Mouse (Mus musculus): ENCODE results near the gene Slit2.
A peak's percentile ranks its signal among the peaks of the same experiment; 100 is the strongest.

Slit2 gene

DNA sequence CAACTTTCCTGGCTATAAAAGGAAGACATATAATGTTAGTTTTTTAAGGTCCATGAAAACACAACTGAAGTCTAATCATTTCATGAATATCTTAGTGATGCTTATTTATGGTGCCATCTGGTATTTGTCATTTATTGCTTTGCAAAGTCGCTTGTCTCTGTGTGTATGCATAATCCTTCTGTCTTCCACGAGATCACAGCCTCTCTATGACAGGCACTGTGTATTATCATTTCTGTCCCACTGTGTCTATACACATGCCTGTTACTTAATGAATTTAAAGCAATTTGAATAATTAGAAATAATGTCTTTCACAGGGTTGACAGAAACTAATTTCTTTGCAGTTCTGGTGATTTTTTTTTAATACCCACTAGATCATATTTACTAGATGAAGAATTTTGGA, 242.6 kb downstream of the Slit2 start:
- no peak for DNase-seq (ENCODE audit: low spot score in 2 of 2)

DNA sequence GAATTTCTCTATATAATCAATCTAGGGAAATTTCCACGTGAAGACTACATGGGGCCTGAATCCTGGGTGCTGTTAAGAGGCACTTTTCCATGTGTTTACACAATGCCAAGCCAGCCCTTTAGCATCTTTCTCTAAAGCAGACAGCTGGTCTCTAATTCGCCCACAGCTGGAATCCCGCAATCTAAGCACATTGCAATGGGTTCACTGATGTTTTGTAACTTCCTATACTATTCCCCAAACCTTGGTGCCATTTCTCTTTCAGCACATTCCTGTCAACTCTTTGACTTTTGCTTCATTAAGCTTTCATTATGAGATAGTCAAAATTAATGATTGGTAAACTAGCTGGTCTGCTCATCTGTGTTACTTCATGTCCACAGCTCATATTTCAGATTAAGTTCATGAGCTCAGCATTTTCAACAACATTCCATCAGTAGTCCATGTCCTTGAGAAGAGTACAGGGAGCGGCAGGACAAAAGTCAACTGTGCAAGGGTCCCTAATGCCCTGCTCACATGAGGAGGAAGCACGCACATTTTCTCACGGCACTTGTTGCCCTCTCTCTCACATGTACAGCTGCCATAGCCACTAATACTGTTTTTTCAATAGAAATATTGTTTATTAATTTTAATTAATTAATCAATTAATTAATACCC, 247.6 kb downstream of the Slit2 start:
- DNase-seq (ENCODE audit: low spot score in 2 of 2) = no peak

DNA sequence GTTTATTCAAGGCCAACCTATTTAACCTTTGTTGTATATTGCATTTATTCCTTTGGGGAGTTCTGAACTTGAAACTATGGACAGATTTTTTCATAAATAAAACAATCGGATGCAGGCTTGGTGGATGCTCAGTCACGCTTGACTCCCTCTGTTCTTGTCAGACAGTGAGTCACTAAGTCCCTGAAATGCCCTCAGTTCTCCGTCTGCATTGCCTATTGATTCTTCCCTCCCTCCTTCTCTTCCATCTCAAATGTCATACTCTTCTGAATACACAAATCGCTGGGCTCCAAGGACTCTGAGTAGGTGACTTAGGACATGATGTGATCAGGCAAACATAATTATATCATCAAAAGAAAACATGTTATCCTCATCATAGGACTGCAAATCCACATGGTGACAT, 251.8 kb downstream of the Slit2 start:
- no peak for DNase-seq (ENCODE audit: low spot score in 2 of 2)

DNA sequence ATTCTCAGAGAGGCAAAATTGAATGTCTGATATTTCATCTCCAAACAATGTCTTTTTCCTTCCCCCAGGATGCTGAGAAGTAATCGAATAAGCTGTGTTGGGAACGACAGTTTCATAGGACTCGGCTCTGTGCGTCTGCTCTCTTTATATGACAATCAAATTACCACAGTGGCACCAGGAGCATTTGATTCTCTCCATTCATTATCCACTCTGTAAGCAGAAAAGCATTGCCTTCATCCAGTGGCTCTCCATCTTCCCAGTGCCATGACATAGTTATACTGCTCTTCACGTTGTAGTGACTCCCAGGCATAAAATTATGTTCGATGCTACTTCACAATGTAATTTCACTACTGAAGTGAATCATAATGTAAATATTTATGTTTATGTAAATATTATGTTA, 252.3 kb downstream of the Slit2 start:
- no peak for DNase-seq (ENCODE audit: low spot score in 2 of 2)

DNA sequence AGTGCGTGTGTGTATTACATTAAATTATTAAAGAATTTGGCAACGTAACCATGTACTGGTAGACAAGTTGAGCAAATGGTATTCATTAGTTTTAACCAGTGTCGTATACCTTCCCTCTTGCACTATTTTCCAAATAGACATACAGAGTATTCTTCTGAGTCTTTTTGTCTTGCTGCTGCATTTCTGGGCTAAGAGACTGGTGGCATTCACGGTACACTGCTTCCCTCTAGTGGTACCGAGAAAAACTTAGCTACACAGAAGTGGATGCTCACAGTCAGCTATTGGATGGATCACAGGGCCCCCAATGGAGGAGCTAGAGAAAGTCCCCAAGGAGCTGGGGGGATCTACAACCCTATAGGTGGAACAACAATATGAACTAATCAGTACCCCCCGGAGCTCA, 257.8 kb downstream of the Slit2 start:
- DNase-seq (ENCODE audit: low spot score in 2 of 2) = peak; percentile 58 to 66

- DNase-seq (ENCODE audit: low spot score in 2 of 2) = no peak
Measured at GRCm38 (mm10) chr5:48248327-48248726, 265.4 kb downstream of the Slit2 start.

DNA sequence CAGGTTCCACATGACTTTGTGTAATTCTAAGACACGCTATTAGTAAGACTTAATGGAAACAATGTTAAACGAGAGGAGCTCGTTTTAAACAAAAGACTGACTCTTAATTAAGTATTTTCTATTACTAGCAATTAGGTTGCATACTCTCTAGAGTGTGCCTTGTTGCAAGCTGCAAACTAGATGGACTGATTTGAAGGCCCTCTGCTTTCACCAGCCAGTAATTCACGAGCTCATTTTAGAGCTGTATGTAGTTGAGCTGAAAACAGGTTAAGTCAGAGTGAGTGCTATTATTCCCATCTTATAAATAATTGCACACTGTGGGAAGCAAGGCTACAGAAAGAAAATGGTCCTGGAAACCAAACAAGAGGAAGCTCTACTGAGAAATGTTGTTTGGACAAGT, 294.6 kb downstream of the Slit2 start:
- no peak for DNase-seq (ENCODE audit: low spot score in 2 of 2)

GRCm38 (mm10) chr5:48301186-48301585, 318.2 kb downstream of the Slit2 start:
- DNase-seq (ENCODE audit: low spot score in 2 of 2) = no peak

- DNase-seq (ENCODE audit: low spot score in 2 of 2) = no peak
Measured at GRCm38 (mm10) chr5:48315057-48315602, 332.2 kb downstream of the Slit2 start.

DNA sequence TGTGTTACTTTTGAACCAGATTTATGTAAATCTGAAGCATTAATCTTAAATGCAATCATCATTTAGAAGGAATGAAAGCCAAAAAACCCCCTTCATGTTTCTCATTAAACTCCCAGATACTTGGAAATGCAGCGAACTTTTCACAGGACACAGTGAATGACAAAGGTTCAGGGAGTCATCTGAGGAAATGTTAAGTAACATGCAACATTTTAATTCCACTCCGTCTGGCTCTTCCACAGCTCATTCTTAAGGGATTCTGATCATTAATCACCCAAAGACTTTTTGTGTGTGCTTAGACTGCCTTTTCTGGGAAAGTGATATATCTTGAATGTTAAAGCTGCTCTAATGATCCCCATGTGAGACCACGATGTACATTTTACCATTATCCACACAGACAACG, 337.7 kb downstream of the Slit2 start:
- no peak for DNase-seq (ENCODE audit: low spot score in 2 of 2)

- no peak for DNase-seq (ENCODE audit: low spot score in 2 of 2)
Measured at GRCm38 (mm10) chr5:48326221-48326620, 343.3 kb downstream of the Slit2 start.

DNA sequence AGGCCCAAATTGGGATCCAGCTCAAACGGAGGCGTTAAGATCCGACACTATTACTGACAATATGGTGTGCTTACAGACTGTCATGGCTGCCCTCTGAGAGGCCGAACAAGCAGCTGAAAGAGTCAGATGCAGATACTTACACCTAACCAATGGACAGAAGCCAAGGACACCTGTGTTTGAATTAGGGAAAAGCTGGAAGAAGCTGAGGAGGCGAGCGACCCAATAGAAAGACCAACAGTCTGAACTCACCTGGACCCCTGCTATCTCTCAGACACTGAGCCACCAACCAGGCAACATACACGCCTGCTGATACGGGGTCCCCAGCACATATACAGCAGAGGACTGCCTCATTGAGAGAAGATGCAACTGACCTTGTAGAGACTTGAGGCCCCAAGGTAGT, 344.7 kb downstream of the Slit2 start, which contains the start of gene 5730480H06Rik:
Gene 5730480H06Rik (plus strand): TSS at position 301 of the 400 bp plus-strand sequence.
- no peak for DNase-seq (ENCODE audit: low spot score in 2 of 2)

GRCm38 (mm10) chr5:48329751-48330150, 346.8 kb downstream of the Slit2 start:
- no peak for DNase-seq (ENCODE audit: low spot score in 2 of 2)

- DNase-seq (ENCODE audit: low spot score in 2 of 2) = no peak
Measured at GRCm38 (mm10) chr5:48330817-48331216, 347.9 kb downstream of the Slit2 start.

- DNase-seq (ENCODE audit: low spot score in 2 of 2) = no peak
Measured at GRCm38 (mm10) chr5:48331441-48331840, 348.5 kb downstream of the Slit2 start.

DNA sequence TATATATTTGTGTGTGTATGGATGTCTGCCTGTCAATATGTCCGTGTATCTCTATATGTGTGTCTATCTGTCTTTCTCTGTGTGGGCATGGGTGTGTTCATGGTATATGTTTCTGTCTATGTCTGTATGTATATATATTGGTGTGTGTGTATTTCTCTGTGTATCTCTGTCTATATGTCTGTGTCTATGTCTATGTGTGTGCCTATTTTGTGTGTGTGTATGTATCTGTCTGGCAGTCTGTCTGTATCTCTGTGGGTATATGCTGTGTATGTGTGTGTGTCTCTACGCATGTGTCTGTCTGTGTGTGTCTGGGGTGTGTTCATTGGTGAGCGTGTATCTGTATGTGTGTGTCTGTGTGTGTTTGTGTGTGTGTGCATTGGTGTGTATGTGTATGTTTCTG, 350.5 kb downstream of the Slit2 start:
- no peak for DNase-seq (ENCODE audit: low spot score in 2 of 2)

DNA sequence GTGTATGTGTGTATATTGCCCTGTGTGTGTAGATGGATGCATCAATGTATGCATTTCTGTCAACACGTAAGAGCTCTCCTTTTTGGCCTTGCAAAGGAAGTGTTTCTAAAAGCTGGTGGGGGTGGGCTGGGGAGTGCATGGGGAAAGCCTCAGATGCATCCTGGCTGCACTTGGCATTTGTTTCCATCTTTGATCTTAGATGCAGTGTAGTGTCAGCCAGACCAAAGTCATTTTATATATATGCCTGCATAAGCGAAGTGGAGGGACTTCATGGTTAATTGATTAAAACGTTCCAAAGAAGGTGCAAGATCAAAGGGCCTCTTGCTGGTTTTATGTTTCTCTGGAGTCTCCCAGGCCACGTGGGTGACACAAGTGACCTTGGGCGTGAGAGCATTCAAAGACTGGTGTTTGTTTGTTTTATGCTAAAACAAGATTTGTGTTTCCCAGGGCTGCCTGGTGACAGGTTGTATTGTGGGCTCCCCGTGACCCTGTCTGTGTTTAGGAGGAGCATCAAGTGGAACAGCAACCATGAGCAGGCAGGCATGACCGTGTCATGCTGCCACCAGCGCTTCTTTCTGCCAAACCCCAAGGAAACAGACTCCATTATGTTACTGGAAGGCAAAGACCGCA, 351.1 kb downstream of the Slit2 start:
- DNase-seq (ENCODE audit: low spot score in 2 of 2) = no peak

GRCm38 (mm10) chr5:48340808-48341433, 358.0 kb downstream of the Slit2 start:
- DNase-seq (ENCODE audit: low spot score in 2 of 2) = no peak

GRCm38 (mm10) chr5:48345095-48345982, 362.4 kb downstream of the Slit2 start:
- no peak for DNase-seq (ENCODE audit: low spot score in 2 of 2)

DNA sequence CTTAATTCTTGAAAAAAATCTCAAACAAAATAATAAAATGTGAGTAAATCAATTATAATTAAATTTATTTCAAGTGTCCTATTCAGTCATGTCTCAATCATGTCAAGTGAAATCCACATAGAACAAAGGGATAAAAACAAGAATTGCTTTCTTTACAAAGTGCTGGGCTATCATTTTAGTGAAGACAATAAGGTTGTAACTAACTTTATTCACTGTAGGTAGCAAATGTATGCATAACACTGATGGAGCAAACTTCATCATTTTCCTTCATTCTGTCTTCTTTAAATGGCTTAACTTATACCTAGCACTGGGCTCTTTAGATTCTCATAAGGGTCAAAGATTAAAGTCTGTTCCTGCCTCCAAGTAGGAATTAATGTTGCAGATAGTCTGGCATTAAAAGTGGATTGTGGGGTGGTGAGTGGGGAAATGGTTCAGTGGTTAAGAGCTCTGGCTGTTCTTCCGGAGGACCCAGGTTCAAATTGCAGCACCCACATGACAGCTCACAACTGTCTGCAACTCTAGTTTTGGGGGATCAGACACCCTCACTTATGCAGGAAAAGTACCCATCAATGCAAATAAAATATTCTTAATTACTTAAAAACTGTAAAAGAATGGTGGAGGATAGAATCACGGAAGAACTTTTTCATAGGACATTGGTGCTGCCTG, 363.2 kb downstream of the Slit2 start:
- no peak for DNase-seq (ENCODE audit: low spot score in 2 of 2)

DNA sequence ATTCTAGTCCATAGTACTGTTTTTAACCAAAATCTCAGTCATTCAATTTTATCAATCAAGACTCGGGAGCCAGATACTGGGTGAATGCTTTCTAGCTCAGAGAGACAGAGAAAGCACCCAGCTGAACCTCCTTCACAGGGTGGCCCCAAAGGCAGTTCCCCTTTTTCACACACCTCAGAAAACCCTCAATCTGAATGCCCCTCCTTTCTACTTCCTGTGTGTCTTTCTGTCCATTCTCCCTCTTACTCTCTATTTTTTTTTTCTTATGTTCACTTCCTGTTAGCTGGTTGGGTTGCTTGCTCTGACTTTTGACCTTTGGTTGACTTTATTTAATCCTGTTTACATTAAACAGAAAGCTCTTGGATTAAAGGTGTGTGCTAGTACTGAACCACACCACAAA, 366.4 kb downstream of the Slit2 start:
- no peak for DNase-seq (ENCODE audit: low spot score in 2 of 2)
